Mouse (Mus musculus): ENCODE results near the gene Rfx3.

The Rfx3 gene

DNA sequence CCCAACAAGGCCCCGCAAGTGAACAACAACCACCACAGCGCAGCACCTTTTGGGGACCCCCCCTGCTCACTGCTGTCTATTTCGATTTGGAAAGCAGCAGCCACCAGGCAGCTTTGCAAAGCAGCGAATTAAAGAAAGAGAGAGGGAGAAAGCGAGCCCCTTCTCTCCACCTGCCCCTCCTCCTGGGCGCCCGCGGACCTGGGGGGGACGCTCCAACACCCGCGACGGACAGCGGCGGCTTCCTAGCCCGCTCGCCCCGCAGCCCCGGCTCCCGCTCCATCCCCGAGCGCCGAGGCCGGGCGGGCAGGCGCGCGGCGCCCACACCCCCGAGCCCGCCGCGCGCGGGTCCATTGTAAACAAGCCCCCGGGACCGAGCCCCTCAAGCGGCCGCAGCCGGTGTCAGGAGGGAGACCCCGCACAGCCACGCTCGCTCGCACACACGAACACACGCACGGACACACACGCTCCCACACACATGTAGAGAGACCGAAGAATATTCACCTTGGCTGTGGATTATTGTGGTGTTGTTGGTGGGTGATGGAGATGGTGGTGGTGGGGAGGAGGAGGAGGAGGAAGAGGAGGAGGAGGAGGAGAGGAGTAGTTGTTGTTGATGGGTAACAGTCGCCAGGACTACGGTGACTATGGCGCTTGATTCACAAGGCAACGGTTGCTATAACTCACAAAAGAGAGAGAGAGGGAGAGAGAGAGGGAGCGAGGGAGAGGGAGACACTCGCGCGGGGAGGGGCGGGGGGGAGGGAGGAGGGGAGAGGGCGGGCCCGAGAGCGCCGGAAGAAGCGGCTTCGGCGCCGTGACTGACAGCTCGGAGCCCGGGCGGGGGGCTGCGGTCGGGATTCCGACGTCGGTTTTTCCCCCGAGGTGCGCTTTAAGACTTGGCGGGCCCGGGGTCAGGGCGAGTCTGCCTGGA, at the start of gene Rfx3:
TSS of gene Rfx3 (minus strand) at position 696 of the 925 bp plus-strand sequence.
- peak; percentile 92 for DNase-seq (ENCODE audit: low read depth)

GRCm38 (mm10) chr19:28052058-28052457, 41.1 kb upstream of the Rfx3 start:
- DNase-seq (ENCODE audit: low read depth) = no peak

DNA sequence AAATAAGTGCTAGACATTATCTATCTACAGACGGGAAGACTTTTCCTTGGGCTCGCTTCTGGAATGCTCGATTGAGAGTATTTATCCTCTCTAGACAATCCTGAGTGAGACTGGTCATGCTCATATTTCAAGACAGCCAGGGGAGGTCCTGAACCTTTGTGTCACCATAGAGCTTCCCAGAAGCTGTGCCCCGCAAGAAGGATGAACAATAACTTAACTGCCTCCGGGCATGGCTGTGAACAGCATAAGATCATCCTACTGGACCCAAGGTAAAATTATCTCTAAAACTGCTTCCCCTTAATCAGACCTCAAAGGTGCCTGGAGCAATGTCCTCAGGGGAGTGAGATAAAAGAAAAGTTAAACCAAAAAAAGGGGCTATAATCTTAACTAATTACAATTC, 40.6 kb upstream of the Rfx3 start:
- DNase-seq (ENCODE audit: low read depth) = no peak

DNA sequence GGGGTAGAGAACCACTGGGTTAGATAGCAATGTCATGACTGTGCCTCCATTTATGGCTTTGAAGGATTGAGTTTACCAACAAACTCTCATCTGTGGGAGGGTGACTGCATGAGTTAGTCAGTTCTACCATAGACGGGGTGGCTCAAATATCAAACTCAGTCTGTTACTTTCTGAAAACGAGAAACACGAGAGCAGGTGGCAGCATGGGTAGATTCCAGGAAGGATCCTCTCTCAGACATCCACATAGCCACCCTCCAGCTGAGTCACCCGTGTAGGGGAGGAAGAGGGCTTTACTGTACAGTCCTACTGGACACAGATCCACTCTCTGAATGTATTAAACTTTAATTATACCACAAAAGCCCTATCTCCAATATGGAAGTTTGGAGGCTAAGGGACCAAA, 38.3 kb upstream of the Rfx3 start:
- DNase-seq (ENCODE audit: low read depth) = no peak

- DNase-seq (ENCODE audit: low read depth) = no peak
These were observed 35.8 kb upstream of the Rfx3 start for GRCm38 (mm10) chr19:28046806-28047205.

DNA sequence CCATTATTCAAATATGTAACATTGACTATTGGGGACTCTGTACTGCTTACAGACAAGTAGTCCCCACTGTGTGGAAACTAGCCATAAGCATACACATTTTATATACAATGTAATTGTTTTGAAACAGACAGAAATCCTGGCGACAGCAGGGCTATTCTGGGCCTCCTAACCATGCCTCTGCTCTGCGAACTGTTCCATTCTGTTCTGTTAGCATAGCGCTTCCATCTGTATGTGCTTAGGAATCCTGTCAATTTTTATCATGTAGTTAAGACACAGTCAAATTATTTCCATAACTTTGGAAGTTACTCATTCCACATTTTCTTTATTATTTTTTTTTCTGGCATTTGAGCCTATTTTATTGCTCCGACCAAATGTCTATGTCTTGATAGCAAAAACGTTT, 34.0 kb upstream of the Rfx3 start:
- DNase-seq (ENCODE audit: low read depth) = no peak

GRCm38 (mm10) chr19:28011718-28012499, 943 bp upstream of the Rfx3 start:
- no peak for DNase-seq (ENCODE audit: low read depth)

- peak; percentile 98 for DNase-seq (ENCODE audit: low read depth)
These were observed 391 bp upstream of the Rfx3 start for GRCm38 (mm10) chr19:28011396-28011717.

- peak; percentile 88 for DNase-seq (ENCODE audit: low read depth)
These were observed 1.2 kb downstream of the Rfx3 start for GRCm38 (mm10) chr19:28009587-28010281.

DNA sequence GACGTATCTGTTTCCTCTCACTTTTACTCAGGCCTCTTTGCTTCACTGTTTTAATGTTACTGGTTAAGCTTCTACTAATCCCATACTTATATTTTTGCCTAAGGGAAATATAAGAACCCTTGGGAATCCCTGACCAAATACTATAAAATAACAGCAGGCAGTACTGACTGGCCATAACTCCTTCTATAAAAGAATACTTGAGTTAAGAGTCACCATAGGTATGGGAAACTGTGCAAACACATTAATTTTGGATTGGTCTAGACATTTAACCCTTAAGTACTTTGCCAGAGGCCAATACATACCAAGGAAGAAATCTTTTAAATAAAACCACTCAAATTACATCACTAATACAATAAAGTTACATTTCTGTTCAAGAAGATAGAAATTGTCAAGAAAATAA, 6.8 kb downstream of the Rfx3 start:
- no peak for DNase-seq (ENCODE audit: low read depth)

DNA sequence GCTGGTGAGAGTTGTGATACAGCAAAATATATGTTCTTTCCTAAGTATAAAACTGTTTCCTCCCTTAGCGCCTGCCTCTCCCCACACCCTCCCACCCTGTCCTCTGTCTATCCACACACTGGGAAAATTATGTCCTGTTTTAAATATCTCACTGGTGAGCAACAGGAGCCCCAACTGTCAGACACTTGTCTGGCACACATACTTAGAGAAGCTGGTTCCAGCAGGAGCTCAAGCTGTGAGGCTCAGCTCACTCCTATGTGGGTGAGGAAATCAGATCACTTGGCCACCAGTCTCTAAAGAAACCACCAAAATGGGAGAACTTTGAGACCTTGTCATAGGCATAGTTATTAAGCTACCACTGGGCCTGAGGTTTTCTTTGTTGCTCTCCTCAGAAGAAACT, 7.5 kb downstream of the Rfx3 start:
- DNase-seq (ENCODE audit: low read depth) = no peak

DNA sequence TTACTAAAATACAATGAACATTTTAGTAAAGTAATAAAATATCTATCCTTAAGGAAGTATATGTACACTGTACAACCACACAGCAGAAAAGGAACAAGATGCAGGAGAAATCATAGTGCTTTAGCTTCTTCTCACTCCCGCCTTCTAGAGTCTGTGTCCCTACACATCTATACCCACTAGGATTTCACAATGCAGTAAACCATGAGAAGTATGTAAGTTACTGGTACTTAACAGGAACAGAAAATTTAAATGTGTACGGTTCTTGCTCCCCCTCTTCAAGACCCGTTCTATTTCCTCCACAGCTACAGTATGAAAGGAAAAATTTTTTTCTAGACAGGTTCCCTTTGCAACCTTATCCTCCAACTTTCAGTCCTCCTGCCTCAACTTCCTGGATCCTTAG, 8.3 kb downstream of the Rfx3 start:
- no peak for DNase-seq (ENCODE audit: low read depth)

- DNase-seq (ENCODE audit: low read depth) = no peak
These were observed 18.2 kb downstream of the Rfx3 start for GRCm38 (mm10) chr19:27992800-27993199.

GRCm38 (mm10) chr19:27988746-27989145, 22.2 kb downstream of the Rfx3 start:
- DNase-seq (ENCODE audit: low read depth) = no peak

DNA sequence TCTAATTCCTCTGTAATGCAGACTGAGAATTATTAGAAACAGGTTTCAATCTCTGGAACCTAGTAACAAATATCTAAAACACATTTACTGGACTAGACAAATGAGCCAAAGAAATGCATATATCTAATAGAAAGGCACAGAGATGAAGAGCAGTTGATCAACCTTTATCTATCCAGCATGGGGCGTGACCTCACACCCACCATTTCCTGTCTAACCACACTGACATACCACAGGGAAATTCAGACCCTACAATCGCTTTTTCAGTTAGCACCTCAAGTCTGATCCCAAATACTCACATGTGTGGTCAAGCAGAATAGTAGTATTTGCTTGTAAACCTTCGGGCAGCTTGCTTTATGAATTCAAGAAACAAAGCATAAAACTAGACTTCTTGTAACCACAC, 43.4 kb downstream of the Rfx3 start:
- peak; percentile 66 for DNase-seq (ENCODE audit: low read depth)

GRCm38 (mm10) chr19:27961271-27961670, 49.7 kb downstream of the Rfx3 start:
- DNase-seq (ENCODE audit: low read depth) = no peak

DNA sequence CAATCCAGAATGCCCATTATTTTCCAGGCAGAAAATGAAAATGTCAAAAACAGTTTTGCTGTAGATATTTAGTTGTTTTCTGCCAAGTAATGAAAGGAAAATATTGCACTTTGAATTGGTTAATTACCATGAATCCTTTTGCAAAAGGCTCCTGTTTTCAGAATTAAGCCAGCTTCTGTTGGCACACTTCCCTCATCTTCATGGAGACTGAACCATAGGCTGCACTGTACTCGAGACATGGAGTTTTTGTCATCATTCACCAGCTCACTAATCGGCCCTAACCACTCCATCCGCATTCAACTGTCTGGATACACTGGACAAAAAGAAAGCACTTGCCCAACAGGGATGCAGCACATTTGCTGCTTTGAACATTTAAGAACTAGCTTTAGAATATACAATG, 75.5 kb downstream of the Rfx3 start:
- no peak for DNase-seq (ENCODE audit: low read depth)

DNA sequence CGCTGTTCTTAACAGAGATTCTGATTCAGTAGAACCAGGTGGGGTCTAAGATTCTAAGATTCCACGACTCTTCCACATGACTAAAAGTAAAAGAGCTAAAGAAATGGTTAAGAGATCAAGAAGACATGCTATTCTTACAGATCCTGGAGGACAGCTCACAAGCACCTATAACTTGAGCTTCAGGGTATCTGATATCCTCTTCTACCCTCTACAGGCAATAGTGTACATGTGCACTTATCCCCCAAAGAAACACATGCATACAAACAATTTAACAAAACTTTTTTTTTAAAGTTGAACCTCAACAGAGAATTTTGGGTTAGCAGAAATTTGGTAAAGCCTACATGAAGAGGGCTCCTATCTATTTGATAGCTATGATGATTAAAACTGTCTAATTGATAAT, 79.8 kb downstream of the Rfx3 start:
- DNase-seq (ENCODE audit: low read depth) = no peak

DNA sequence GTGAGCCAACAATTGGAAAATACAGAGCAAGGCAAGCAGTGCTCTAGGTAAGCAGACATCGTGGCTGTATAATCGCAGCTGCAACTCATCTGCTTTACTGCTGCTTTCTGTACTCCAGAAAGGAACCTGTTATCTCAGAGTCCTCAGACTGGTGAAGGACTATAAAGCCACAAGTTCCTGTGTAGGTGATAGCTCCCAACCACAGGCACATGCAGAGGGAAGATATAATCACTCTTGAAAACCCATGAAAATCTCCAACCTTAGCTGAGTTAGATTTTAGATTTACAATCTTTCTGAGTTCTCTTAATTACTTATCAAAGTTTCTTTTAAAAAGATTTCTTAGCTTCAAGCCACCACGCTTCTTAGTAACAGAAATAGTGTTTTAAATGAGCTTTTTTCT, 84.6 kb downstream of the Rfx3 start:
- peak; percentile 27 for DNase-seq (ENCODE audit: low read depth)

DNA sequence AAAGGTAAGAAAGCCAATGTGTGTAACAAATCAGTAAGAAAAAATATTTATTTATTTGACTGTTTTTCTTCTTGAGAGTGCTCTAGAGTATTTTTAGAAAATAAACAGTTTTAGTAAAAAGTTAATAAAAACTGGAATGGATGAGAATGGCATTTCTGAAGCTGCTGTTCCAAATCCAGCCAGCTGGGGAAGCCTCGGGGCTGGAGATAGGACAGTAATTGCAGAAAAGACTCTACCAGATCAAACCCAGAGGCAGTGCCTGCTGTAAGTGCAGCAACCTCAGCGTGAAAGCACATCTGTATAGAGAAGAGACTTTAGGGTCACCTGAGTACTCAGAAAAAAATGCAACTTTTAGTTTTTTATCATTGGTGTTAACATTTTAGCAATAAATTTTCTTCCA, 91.9 kb downstream of the Rfx3 start:
- DNase-seq (ENCODE audit: low read depth) = peak; percentile 10

- DNase-seq (ENCODE audit: low read depth) = no peak
These were observed 94.5 kb downstream of the Rfx3 start for GRCm38 (mm10) chr19:27916446-27916845.

DNA sequence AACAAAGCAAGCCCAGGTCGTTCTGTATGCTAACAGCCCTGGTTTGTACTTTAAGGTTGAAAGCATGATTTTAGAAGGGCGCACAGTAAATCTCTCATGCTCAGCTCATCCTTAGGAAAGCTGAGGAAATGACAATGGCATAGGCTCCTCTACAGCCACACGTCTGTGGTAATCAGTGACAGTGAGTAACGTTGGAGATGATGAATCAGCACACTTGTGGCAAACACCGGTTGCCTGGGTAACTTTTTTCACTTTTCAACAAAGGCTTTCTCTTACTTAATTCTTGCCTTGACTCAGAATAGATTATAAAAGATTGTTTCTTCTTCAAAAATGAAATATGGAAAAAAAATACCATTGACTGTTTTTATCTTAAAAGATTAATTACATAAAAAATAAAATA, 104.0 kb downstream of the Rfx3 start:
- peak; percentile 14 for DNase-seq (ENCODE audit: low read depth)

GRCm38 (mm10) chr19:27905976-27906375, 105.0 kb downstream of the Rfx3 start:
- DNase-seq (ENCODE audit: low read depth) = no peak

All from induced T-regulatory cell, adult 2 months (primary cell).